Mouse (Mus musculus): Measurements from ENCODE around the gene Ptx4.
"Not testable (repeated sequence)": the region's sequence is repeated elsewhere in the genome, so short reads cannot be mapped to it uniquely, and the experiment has no call there.

Ptx4 gene

GRCm38 (mm10) chr17:25115664-25116432, 4.7 kb upstream of the Ptx4 start, which contains the start of gene Telo2:
TSS of gene Telo2 (minus strand) at chr17:25115967.
- DNase-seq (ENCODE audit: low read depth, low spot score) = peak; percentile 92

DNA sequence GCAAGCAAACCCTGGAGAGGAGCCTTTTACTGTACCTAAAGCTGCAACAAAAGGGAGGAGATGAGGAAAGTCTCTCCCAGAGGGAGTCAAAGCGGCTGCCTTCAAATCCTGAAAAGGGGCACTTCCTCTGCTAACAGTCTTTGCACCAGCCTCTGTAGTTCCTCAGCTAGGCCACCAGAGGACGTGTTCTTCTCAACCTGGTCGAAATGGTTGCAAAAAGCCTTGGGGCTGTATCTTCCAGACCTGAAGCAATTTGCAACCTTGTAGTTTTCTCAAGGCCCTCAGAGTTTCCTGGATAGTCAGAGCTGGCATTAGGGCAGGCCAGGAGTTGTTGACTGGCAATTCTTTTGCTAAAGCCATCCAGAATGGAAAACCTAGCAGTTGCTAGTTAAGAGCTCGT, 3.3 kb upstream of the Ptx4 start:
- DNase-seq (ENCODE audit: low read depth, low spot score) = peak; percentile 76

- peak; percentile 51 for DNase-seq (ENCODE audit: low read depth, low spot score)
These were observed 3.4 kb downstream of the Ptx4 start for GRCm38 (mm10) chr17:25123979-25124378.

DNA sequence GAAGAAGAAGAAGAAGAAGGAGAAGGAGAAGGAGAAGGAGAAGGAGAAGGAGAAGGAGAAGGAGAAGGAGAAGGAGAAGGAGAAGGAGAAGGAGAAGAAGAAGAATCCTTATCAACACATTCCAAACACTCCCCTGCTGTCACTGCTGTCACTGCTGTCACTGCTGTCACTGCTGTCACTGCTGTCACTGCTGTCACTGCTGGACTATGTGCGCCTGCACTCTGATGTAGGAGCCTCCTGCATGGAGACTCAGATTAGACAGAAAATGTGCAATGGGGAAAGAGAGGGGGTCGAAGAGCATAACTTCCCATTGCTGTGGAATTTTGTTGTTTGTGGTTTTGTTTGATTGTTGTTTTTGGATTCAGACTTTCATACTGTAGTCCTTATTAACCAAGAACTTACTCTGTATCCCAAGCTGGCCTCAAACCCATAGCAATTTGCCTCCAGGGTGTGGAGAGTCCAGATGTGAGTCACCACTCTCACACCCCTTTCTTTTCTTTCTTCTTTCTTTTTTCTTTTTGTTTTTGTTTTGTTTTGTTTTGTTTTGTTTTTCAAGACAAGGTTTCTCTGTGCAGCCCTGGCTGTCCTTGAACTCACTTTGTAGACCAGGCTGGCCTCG, 5.0 kb downstream of the Ptx4 start:
- not testable (repeated sequence) for DNase-seq (ENCODE audit: low read depth, low spot score)

GRCm38 (mm10) chr17:25127079-25127478, 6.5 kb downstream of the Ptx4 start:
- peak; percentile 54 for DNase-seq (ENCODE audit: low read depth, low spot score)

DNA sequence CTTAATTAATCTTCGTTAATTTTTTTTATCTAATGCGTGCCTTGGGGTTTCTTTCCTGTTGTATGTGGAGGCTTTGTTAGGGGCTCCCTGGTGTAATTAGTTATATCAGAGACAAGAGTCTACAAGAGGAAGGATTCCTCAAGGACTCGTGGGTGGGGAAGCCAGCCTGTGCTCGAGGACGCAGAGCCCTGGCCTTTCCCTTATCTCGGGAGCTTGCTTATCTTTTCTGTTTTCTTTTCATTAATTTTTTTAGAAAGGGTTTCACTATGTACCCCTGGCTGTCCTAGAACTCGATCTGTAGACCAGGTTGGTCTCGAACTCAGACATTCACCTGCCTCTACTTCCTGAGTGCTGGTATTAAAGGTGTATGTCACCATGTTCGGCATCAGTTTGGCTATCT, 7.1 kb downstream of the Ptx4 start:
- DNase-seq (ENCODE audit: low read depth, low spot score) = no peak

GRCm38 (mm10) chr17:25130060-25130459, 9.5 kb downstream of the Ptx4 start:
- no peak for DNase-seq (ENCODE audit: low read depth, low spot score)

DNA sequence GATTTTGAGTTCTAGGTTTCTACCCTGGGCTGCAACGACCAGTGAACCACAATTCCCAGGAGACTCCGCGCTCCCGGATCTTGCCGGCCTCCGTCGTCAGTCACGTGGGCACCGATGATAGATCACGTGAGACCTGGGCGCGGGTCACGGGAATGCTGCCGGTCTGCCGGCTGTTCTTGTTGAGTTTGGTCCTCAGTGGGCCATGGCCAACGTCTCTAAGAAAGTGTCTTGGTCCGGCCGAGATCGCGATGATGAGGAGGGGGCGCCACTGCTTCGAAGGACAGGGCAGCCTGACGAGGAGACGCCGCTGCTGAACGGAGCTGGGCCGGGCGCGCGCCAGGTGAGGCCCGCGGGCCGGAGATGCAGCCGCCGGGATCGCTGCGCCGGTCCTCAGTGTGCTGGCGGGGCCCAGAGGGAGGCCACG, 12.7 kb downstream of the Ptx4 start, which contains the start of gene Clcn7:
Gene Clcn7, plus strand, starts transcription at position 117 of the 424 bp plus-strand sequence.
- peak; percentile 92 for DNase-seq (ENCODE audit: low read depth, low spot score)

GRCm38 (mm10) chr17:25135622-25136021, 15.1 kb downstream of the Ptx4 start:
- no peak for DNase-seq (ENCODE audit: low read depth, low spot score)

GRCm38 (mm10) chr17:25138803-25139202, 18.2 kb downstream of the Ptx4 start:
- no peak for DNase-seq (ENCODE audit: low read depth, low spot score)

DNA sequence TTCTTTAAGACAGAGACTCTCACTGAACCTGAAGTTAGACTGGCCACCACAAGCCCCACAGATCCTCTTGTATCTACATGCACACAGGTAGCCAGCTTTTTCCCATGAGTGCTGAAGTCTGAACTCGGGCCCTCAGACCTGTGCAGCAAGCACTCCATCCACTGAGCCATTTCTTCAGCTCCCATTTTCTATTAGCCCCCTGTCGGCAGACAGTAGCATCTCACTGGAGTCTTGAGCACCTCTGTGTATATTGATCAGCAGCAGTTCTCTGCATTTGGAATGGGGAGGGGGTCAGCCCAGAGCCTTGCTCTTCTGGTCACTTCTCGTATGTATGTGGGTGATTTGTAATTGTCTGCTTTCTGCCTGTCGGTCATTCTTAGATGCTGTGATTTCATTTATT, 19.4 kb downstream of the Ptx4 start:
- DNase-seq (ENCODE audit: low read depth, low spot score) = peak; percentile 80

DNA sequence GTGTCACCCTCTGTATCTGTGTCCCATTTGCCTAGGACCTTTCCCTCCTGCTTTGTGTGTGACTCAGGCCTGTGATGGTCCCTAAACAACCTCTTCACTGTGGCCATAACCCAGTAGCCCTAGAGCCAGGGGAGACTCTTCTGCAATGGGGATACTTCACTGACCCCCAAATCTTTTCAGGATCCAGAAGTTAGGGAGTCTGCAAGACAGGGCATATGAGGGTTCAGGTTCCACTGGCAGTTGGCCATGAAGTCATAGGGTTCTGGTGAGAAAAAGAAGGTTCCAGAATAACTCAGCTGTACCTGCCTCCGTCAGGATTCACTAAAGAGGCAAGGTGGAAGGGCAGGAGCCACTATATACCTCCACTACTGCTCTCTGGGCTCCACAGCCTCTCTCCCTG, 41.6 kb downstream of the Ptx4 start, which contains the start of gene Ccdc154:
Gene Ccdc154, plus strand, starts transcription at position 301 of the 400 bp plus-strand sequence.
- no peak for DNase-seq (ENCODE audit: low read depth, low spot score)

- DNase-seq (ENCODE audit: low read depth, low spot score) = no peak
These were observed 42.8 kb downstream of the Ptx4 start for GRCm38 (mm10) chr17:25163387-25163786.

- no peak for DNase-seq (ENCODE audit: low read depth, low spot score)
These were observed 44.2 kb downstream of the Ptx4 start for GRCm38 (mm10) chr17:25164770-25165169.

DNA sequence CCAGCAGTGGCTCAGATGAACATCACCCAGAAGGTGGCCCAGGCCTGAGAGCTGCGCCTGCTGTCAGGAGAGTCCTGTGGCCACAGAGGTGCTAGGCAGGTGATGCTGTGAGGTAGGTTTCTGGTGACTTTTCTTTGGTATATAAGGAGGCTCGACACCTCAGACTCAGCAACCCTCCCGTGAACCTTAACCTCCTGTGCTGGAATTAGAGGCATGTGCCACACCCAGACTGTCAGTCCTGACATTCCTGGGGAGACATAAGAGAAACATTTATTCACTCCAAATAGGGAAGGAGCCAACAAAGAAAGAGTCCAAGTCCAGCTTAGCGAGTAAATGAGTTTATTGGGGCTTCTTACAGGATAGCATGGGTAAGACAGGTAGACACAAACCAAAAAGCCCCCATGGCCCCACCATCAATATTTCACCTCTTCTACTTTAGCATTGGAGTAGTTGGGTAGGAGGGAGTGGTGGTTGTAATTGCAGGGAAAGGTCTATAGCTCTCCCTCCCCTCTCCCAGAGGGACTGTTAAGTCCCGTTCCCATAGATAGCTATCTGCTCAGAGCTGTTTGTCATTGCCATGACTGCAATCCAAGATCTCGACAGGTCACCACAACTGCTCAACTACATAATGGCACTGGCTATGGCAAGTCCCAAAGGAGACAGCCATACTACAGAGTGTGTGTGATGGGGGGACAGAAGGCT, 45.6 kb downstream of the Ptx4 start:
- peak; percentile 71 for DNase-seq (ENCODE audit: low read depth, low spot score)

GRCm38 (mm10) chr17:25169706-25170105, 49.1 kb downstream of the Ptx4 start:
- no peak for DNase-seq (ENCODE audit: low read depth, low spot score)

DNA sequence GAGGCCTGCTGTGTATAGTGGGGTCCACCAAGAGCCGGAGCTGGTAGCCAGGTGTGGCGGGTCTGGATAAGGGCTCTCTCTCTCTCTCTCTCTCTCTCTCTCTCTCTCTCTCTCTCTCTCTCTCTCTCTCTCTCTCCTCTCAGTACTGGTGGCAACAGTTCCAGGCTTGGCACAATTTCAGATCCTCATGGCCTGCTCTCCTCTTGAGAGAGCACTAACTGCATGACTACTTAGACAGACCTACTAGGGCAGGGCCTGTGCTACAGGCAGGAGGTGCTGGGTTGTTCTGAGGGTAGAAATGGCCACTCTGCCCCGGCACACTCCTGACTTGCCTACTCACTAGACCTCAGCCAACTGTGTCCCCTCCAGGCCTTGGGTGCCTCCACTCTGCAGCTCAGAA, 52.0 kb downstream of the Ptx4 start:
- no peak for DNase-seq (ENCODE audit: low read depth, low spot score)

Measured in R1 (cell line).